Mouse (Mus musculus): ENCODE results near the gene Dnajc8. TPM values are rescaled to one million over a fixed set of nuclear protein-coding genes. Genes with fewer than 3 reads are reported as not detected.
"Not testable (repeated sequence)": the region's sequence is repeated elsewhere in the genome, so short reads cannot be mapped to it uniquely, and the experiment has no call there.

Gene Dnajc8
- polyA plus RNA-seq, 1 experiment from 2014 or later: 366 TPM

GRCm38 (mm10) chr4:132529344-132529743 is 6.0 kb upstream of the Dnajc8 start:
- 5% methylated on average over 4 of the region's 4 CpGs for WGBS (ENCODE audit: missing documents)
- H3K4me3 ChIP-seq (ENCODE audit: inconsistent target): no peak overlapping the region

GRCm38 (mm10) chr4:132530033-132530804 is 5.1 kb upstream of the Dnajc8 start:
- Histone ChIP-seq H3K4me3 (ENCODE audit: inconsistent target) (no peak overlapping the region), H3K36me3 (ENCODE audit: inconsistent target) (no peaks in the 10 kb centered on the region), H3K79me2 (ENCODE audit: inconsistent target) (peaks cover 32% of the 10 kb centered on the region), H3K27ac (peak overlapping the region; percentile 66)
- WGBS (ENCODE audit: missing documents): 91% methylated on average over 19 of the region's 20 CpGs

More at GRCm38 (mm10) chr4:132529344-132529743, 6.0 kb upstream of the Dnajc8 start:
- no peaks in the 10 kb centered on the region for H3K36me3 ChIP-seq (ENCODE audit: inconsistent target)
- H3K27ac ChIP-seq: peak overlapping the region; percentile 66
- peaks cover 26% of the 10 kb centered on the region for H3K79me2 ChIP-seq (ENCODE audit: inconsistent target)

- Histone ChIP-seq H3K27ac (peak overlapping the region; percentile 64), H3K4me3 (ENCODE audit: inconsistent target) (peak overlapping the region; percentile 65), H3K36me3 (ENCODE audit: inconsistent target) (no peaks in the 10 kb centered on the region), H3K79me2 (ENCODE audit: inconsistent target) (peaks cover 54% of the 10 kb centered on the region)
- 2% methylated on average over 5 of the region's 5 CpGs for WGBS (ENCODE audit: missing documents)
Measured at GRCm38 (mm10) chr4:132532496-132532895, 2.9 kb upstream of the Dnajc8 start.

- Histone ChIP-seq H3K27ac (peak within 1 kb of the TSS; percentile 64), H3K36me3 (ENCODE audit: inconsistent target) (no peaks in the 10 kb centered on the region), H3K79me2 (ENCODE audit: inconsistent target) (peaks cover 61% of the 10 kb centered on the region), H3K4me3 (ENCODE audit: inconsistent target) (peak within 1 kb of the TSS; percentile 65)
- under 1% methylated on average over 59 of the region's 63 CpGs for WGBS (ENCODE audit: missing documents)
Measured at GRCm38 (mm10) chr4:132532981-132533916, 2.1 kb upstream of the Dnajc8 start, which contains the start of gene Atpif1. Gene Atpif1 (minus strand): TSS chr4:132533659.

- H3K4me3 ChIP-seq (ENCODE audit: inconsistent target): no peak overlapping the region
- peaks cover 92% of the 10 kb centered on the region for H3K79me2 ChIP-seq (ENCODE audit: inconsistent target)
- WGBS (ENCODE audit: missing documents): 93% methylated on average over 5 of the region's 5 CpGs
- H3K27ac ChIP-seq: no peak overlapping the region
- H3K36me3 ChIP-seq (ENCODE audit: inconsistent target): peaks cover 32% of the 10 kb centered on the region
Measured at GRCm38 (mm10) chr4:132539481-132539880, 4.1 kb downstream of the Dnajc8 start.

- Histone ChIP-seq H3K4me3 (ENCODE audit: inconsistent target) (no peak overlapping the region), H3K36me3 (ENCODE audit: inconsistent target) (peaks cover 45% of the 10 kb centered on the region), H3K27ac (no peak overlapping the region), H3K79me2 (ENCODE audit: inconsistent target) (peaks cover 87% of the 10 kb centered on the region)
- WGBS (ENCODE audit: missing documents): 100% methylated on average over 3 of the region's 4 CpGs
Measured at GRCm38 (mm10) chr4:132541413-132541812, 6.1 kb downstream of the Dnajc8 start.

GRCm38 (mm10) chr4:132542724-132543123 is 7.4 kb downstream of the Dnajc8 start:
- peaks cover 85% of the 10 kb centered on the region for H3K79me2 ChIP-seq (ENCODE audit: inconsistent target)
- H3K27ac ChIP-seq: 0 out of 2 replicates have a peak overlapping the region, but pooled peaks have one; percentile 15
- WGBS (ENCODE audit: missing documents): 13% methylated on average over 1 of the region's 1 CpGs
- H3K36me3 ChIP-seq (ENCODE audit: inconsistent target): peaks cover 58% of the 10 kb centered on the region
- no peak overlapping the region for H3K4me3 ChIP-seq (ENCODE audit: inconsistent target)

GRCm38 (mm10) chr4:132545851-132546250 is 10.5 kb downstream of the Dnajc8 start:
- H3K27ac ChIP-seq: no peak overlapping the region
- H3K36me3 ChIP-seq (ENCODE audit: inconsistent target): peaks cover 77% of the 10 kb centered on the region
- no peak overlapping the region for H3K4me3 ChIP-seq (ENCODE audit: inconsistent target)
- 34% methylated on average over 8 of the region's 8 CpGs for WGBS (ENCODE audit: missing documents)
- peaks cover 67% of the 10 kb centered on the region for H3K79me2 ChIP-seq (ENCODE audit: inconsistent target)

GRCm38 (mm10) chr4:132554221-132554620 is 18.9 kb downstream of the Dnajc8 start:
- 90% methylated on average over 5 of the region's 5 CpGs for WGBS (ENCODE audit: missing documents)
- Histone ChIP-seq H3K36me3 (ENCODE audit: inconsistent target) (peaks cover 45% of the 10 kb centered on the region), H3K27ac (peak overlapping the region; percentile 59; the same call in 1 of the 2 replicates), H3K4me3 (ENCODE audit: inconsistent target) (no peak overlapping the region), H3K79me2 (ENCODE audit: inconsistent target) (peaks cover 3% of the 10 kb centered on the region; the same call in 1 of the 2 replicates)

- H3K79me2 ChIP-seq (ENCODE audit: inconsistent target): no peaks in the 10 kb centered on the region
- peak overlapping the region; percentile 59 for H3K27ac ChIP-seq
- no peak overlapping the region for H3K4me3 ChIP-seq (ENCODE audit: inconsistent target)
- H3K36me3 ChIP-seq (ENCODE audit: inconsistent target): peaks cover 41% of the 10 kb centered on the region
- 47% methylated on average over 8 of the region's 8 CpGs for WGBS (ENCODE audit: missing documents)
Measured at GRCm38 (mm10) chr4:132554653-132555052, 19.3 kb downstream of the Dnajc8 start.

- 83% methylated on average over 6 of the region's 7 CpGs for WGBS (ENCODE audit: missing documents)
- H3K36me3 ChIP-seq (ENCODE audit: inconsistent target): peaks cover 33% of the 10 kb centered on the region
- H3K79me2 ChIP-seq (ENCODE audit: inconsistent target); H3K4me3 ChIP-seq (ENCODE audit: inconsistent target): not testable (repeated sequence)
- H3K27ac ChIP-seq: peak overlapping the region; percentile 59
Measured at GRCm38 (mm10) chr4:132555550-132555949, 20.2 kb downstream of the Dnajc8 start.

- Histone ChIP-seq H3K4me3 (ENCODE audit: inconsistent target) (peak overlapping the region; percentile 87), H3K27ac (peak overlapping the region; percentile 97), H3K36me3 (ENCODE audit: inconsistent target) (peaks cover 10% of the 10 kb centered on the region), H3K79me2 (ENCODE audit: inconsistent target) (peaks cover 70% of the 10 kb centered on the region)
- 8% methylated on average over 3 of the region's 3 CpGs for WGBS (ENCODE audit: missing documents)
Measured at GRCm38 (mm10) chr4:132563261-132563660, 27.9 kb downstream of the Dnajc8 start.

- Histone ChIP-seq H3K4me3 (ENCODE audit: inconsistent target) (peak within 1 kb of the TSS; percentile 87), H3K27ac (peak within 1 kb of the TSS; percentile 97), H3K36me3 (ENCODE audit: inconsistent target) (peaks cover 17% of the 10 kb centered on the region), H3K79me2 (ENCODE audit: inconsistent target) (peaks cover 77% of the 10 kb centered on the region)
- WGBS (ENCODE audit: missing documents): 2% methylated on average over 4 of the region's 4 CpGs
Measured at GRCm38 (mm10) chr4:132563965-132564364, 28.6 kb downstream of the Dnajc8 start, which contains the start of gene Ptafr. Gene Ptafr (plus strand): TSS chr4:132564067.

GRCm38 (mm10) chr4:132565089-132565747 is 29.9 kb downstream of the Dnajc8 start:
- 81% methylated on average over 10 of the region's 12 CpGs for WGBS (ENCODE audit: missing documents)
- peaks cover 24% of the 10 kb centered on the region for H3K36me3 ChIP-seq (ENCODE audit: inconsistent target)
- H3K27ac ChIP-seq: peak overlapping the region; percentile 97
- peak overlapping the region; percentile 87 for H3K4me3 ChIP-seq (ENCODE audit: inconsistent target)
- peaks cover 89% of the 10 kb centered on the region for H3K79me2 ChIP-seq (ENCODE audit: inconsistent target)
